Mouse (Mus musculus): Measurements from ENCODE around the gene Lta. TPM values are rescaled to one million over a fixed set of nuclear protein-coding genes. Genes with fewer than 3 reads are reported as not detected.

Gene Lta
- polyA plus RNA-seq, 1 experiment from 2014 or later, result not detected

- WGBS, result 68% methylated on average over 8 of the region's 8 CpGs
- Histone ChIP-seq H3K4me3 (no peak overlapping the region), H3K27ac (ENCODE audit: poor library complexity, severe bottlenecking) (no peak overlapping the region), H3K9me3 (replicated peaks) (no peaks in the 10 kb centered on the region), H3K9ac (no peak overlapping the region), H3K4me2 (no peak overlapping the region), H3K27me3 (replicated peaks) (0 out of 2 replicates have a peak, but pooled peaks cover 4% of the 10 kb centered on the region), H3K4me1 (replicated peaks) (0 out of 2 replicates have a peak, but pooled peaks cover 9% of the 10 kb centered on the region), H3K36me3 (no peaks in the 10 kb centered on the region)
- ATAC-seq (ENCODE audit: insufficient number of reproducible peaks, low FRiP score), result no peak
Measured at GRCm38 (mm10) chr17:35174201-35174977, 30.8 kb downstream of the Lta start.

DNA sequence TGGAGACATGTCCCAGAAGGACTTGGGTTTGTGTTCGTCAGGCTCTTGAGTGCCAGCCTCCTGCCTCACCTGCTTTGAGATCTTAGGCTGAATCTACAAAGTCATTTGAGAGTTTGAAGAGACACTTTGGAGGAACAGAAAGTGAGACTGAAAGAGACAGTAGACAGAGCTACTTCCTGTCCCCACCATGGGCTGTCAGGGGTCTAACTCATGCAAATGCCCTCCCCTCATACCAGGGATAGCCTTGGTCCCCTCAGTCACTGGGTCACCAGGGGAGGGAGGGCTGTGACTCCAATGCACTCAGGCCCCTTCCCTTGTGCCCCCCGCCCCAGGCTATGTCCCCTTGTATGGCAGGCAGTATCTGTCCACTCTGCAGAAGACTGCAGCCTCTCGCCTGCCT is 31.8 kb downstream of the Lta start:
- H3K4me3 ChIP-seq, result no peak overlapping the region
- no peak for ATAC-seq (ENCODE audit: insufficient number of reproducible peaks, low FRiP score)
- no peak overlapping the region for H3K4me2 ChIP-seq
- no peak overlapping the region for H3K27ac ChIP-seq (ENCODE audit: poor library complexity, severe bottlenecking)
- 0 out of 2 replicates have a peak, but pooled peaks cover 9% of the 10 kb centered on the region for H3K4me1 ChIP-seq (replicated peaks)
- H3K27me3 ChIP-seq (replicated peaks), result 0 out of 2 replicates have a peak, but pooled peaks cover 4% of the 10 kb centered on the region
- H3K9ac ChIP-seq, result 0 out of 2 replicates have a peak overlapping the region, but pooled peaks have one; percentile 21
- WGBS, result 60% methylated on average over 3 of the region's 3 CpGs
- H3K9me3 ChIP-seq (replicated peaks), result no peaks in the 10 kb centered on the region
- no peaks in the 10 kb centered on the region for H3K36me3 ChIP-seq

DNA sequence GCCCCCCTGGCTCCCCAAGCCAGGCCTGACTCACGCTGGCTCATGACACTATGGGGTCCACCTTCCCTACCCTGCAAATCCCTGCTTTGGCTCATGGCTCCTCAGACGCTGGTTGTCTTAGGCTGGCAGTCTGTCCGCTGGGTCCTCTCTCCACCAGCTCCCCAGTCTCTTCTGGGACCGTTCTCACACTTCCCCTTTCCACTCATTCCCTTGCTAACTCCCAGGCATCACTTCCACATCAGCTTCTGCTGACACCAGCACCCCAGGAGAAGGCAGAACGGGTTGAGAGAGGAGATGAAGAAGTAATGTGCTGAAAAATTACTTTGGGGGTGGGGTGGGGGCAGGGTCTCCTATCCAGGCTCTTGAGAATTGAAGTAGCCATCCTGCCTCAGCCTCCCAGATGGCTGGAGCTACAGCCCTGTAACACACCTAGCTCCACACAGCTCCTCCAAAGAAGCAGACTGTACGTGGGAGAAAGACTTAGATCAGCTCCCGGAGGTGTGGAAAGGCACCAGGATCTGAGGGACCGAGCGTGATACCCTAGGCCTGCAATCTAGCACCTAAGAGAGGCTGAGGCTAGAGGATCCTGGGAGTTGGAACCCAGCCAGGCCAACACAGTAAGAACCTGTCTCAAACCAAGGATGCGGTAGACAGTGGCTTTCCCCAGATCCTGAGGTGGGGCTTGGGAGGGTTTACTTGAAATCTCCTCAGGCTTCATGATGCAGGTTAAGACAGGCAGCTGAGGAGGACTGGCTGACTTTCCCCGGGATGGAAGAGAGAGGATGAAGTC is 32.5 kb downstream of the Lta start:
- H3K9ac ChIP-seq, result no peak overlapping the region
- no peak overlapping the region for H3K4me2 ChIP-seq
- H3K27ac ChIP-seq (ENCODE audit: poor library complexity, severe bottlenecking), result no peak overlapping the region
- H3K9me3 ChIP-seq (replicated peaks), result no peaks in the 10 kb centered on the region
- 0 out of 2 replicates have a peak, but pooled peaks cover 4% of the 10 kb centered on the region for H3K27me3 ChIP-seq (replicated peaks)
- no peak for ATAC-seq (ENCODE audit: insufficient number of reproducible peaks, low FRiP score)
- H3K36me3 ChIP-seq, result no peaks in the 10 kb centered on the region
- no peak overlapping the region for H3K4me3 ChIP-seq
- 0 out of 2 replicates have a peak, but pooled peaks cover 9% of the 10 kb centered on the region for H3K4me1 ChIP-seq (replicated peaks)
- WGBS, result 57% methylated on average over 11 of the region's 11 CpGs

GRCm38 (mm10) chr17:35168541-35169207 is 36.5 kb downstream of the Lta start:
- WGBS, result 21% methylated on average over 4 of the region's 4 CpGs
- H3K9me3 ChIP-seq (replicated peaks), result no peaks in the 10 kb centered on the region
- H3K4me1 ChIP-seq (replicated peaks), result peaks cover 19% of the 10 kb centered on the region
- no peak overlapping the region for H3K9ac ChIP-seq
- H3K27me3 ChIP-seq (replicated peaks), result 0 out of 2 replicates have a peak, but pooled peaks cover 4% of the 10 kb centered on the region
- H3K36me3 ChIP-seq, result no peaks in the 10 kb centered on the region
- no peak for ATAC-seq (ENCODE audit: insufficient number of reproducible peaks, low FRiP score)
- no peak overlapping the region for H3K27ac ChIP-seq (ENCODE audit: poor library complexity, severe bottlenecking)
- no peak overlapping the region for H3K4me2 ChIP-seq
- no peak overlapping the region for H3K4me3 ChIP-seq

- Histone ChIP-seq H3K27ac (ENCODE audit: poor library complexity, severe bottlenecking) (no peak overlapping the region), H3K4me3 (no peak overlapping the region), H3K4me2 (no peak overlapping the region), H3K36me3 (no peaks in the 10 kb centered on the region), H3K4me1 (replicated peaks) (peaks cover 25% of the 10 kb centered on the region), H3K9ac (no peak overlapping the region), H3K9me3 (replicated peaks) (no peaks in the 10 kb centered on the region), H3K27me3 (replicated peaks) (0 out of 2 replicates have a peak, but pooled peaks cover 4% of the 10 kb centered on the region)
- ATAC-seq (ENCODE audit: insufficient number of reproducible peaks, low FRiP score), result no peak
- WGBS, result 77% methylated on average over 7 of the region's 7 CpGs
Measured at GRCm38 (mm10) chr17:35167794-35168193, 37.4 kb downstream of the Lta start.

GRCm38 (mm10) chr17:35166352-35167035 is 38.7 kb downstream of the Lta start:
- H3K27ac ChIP-seq (ENCODE audit: poor library complexity, severe bottlenecking), result peak overlapping the region; percentile 81; the same call in 1 of the 2 replicates
- H3K27me3 ChIP-seq (replicated peaks), result no peaks in the 10 kb centered on the region
- H3K4me2 ChIP-seq, result peak overlapping the region; percentile 87; the same call in 1 of the 2 replicates
- H3K9ac ChIP-seq, result no peak overlapping the region
- H3K9me3 ChIP-seq (replicated peaks), result no peaks in the 10 kb centered on the region
- 0 out of 2 replicates have a peak overlapping the region, but pooled peaks have one; percentile 98 for H3K4me3 ChIP-seq
- no peak for ATAC-seq (ENCODE audit: insufficient number of reproducible peaks, low FRiP score)
- 74% methylated on average over 8 of the region's 8 CpGs for WGBS
- peaks cover 11% of the 10 kb centered on the region for H3K36me3 ChIP-seq
- peaks cover 34% of the 10 kb centered on the region for H3K4me1 ChIP-seq (replicated peaks)

- Histone ChIP-seq H3K27me3 (replicated peaks) (no peaks in the 10 kb centered on the region), H3K27ac (ENCODE audit: poor library complexity, severe bottlenecking) (peak overlapping the region; percentile 96), H3K4me3 (peak overlapping the region; percentile 98), H3K9me3 (replicated peaks) (no peaks in the 10 kb centered on the region), H3K36me3 (peaks cover 20% of the 10 kb centered on the region), H3K9ac (peak overlapping the region; percentile 59; the same call in 1 of the 2 replicates), H3K4me1 (replicated peaks) (peaks cover 38% of the 10 kb centered on the region), H3K4me2 (peak overlapping the region; percentile 87)
- no peak; the same call in 1 of the 2 replicates for ATAC-seq (ENCODE audit: insufficient number of reproducible peaks, low FRiP score)
- WGBS, result 27% methylated on average over 12 of the region's 12 CpGs
Measured at GRCm38 (mm10) chr17:35165451-35166155, 39.5 kb downstream of the Lta start.

DNA sequence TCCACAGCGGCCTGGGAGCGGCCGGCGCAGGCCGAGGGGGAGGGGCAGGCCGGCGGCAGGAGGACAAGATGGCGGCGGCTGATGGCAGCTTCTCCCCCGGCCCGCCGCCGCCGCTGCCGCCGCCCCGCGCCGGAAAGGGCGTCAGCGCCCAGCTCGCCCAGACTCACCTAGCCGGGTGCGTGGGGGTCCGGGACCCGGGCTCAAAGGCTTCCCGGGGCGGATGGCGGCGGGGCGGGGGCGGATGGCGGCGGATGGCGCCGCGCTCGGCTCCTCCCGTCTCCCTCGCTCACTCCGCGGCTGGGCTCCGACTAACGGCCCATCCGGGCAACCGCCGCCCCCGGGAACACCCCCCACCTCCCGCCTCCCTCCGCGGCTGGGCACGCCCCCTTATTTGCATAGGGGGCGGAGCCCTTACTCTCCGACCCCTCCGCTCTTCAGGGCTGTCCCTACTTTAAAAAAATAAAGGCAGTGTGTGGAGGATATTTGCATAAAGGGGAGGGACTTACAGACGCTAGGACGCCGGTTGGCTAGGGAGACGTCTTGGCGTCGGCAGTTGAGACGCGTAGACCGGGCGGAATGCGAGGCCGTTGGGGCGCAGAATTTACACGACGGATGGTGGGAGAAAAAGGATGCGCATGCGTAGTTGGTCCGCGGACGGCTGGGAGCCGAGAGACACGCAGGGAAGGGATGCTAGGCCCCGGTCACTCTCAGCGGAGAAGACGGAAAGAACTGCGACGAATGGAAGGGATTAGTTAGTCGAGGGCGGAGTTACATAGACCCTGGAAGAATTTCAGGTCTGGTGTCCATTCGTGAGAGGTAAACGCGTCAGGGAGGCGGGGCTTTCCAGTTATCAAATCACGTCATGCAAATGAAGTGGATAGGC is 40.3 kb downstream of the Lta start, which contains the start of gene Prrc2a:
Gene Prrc2a (minus strand): TSS at position 330 of the 883 bp plus-strand sequence.
- Histone ChIP-seq H3K4me3 (peak within 1 kb of the TSS; percentile 98), H3K27me3 (replicated peaks) (no peaks in the 10 kb centered on the region), H3K4me2 (peak within 1 kb of the TSS; percentile 87), H3K9me3 (replicated peaks) (no peaks in the 10 kb centered on the region), H3K27ac (ENCODE audit: poor library complexity, severe bottlenecking) (peak within 1 kb of the TSS; percentile 96), H3K9ac (peak within 1 kb of the TSS; percentile 100), H3K36me3 (peaks cover 28% of the 10 kb centered on the region), H3K4me1 (replicated peaks) (peaks cover 34% of the 10 kb centered on the region)
- WGBS, result under 1% methylated on average over 78 of the region's 89 CpGs
- ATAC-seq (ENCODE audit: insufficient number of reproducible peaks, low FRiP score), result peak; percentile 96

DNA sequence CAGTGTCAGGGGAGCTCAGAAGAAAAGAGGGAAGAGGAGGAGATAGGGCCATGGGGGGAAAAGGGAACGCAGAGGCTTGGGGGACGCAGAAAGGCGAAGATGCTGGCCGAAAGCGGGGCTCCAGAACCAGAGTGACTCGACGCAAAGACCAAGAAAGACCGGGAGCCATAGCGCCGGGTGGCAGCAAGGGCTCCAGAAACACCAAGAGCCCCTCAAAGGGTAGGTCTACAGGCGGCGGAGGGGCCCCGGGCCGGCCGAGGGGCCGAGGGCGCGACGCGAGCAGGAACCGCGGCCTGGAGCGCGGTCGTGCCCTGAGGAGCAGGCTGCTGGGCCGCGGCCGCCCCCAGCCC is 41.0 kb downstream of the Lta start:
- Histone ChIP-seq H3K36me3 (peaks cover 34% of the 10 kb centered on the region), H3K27me3 (replicated peaks) (no peaks in the 10 kb centered on the region), H3K9me3 (replicated peaks) (no peaks in the 10 kb centered on the region), H3K4me1 (replicated peaks) (peaks cover 34% of the 10 kb centered on the region), H3K4me2 (peak overlapping the region; percentile 87), H3K9ac (peak overlapping the region; percentile 100), H3K27ac (ENCODE audit: poor library complexity, severe bottlenecking) (peak overlapping the region; percentile 96), H3K4me3 (peak overlapping the region; percentile 98)
- WGBS, result 0% methylated on average over 28 of the region's 28 CpGs
- ATAC-seq (ENCODE audit: insufficient number of reproducible peaks, low FRiP score), result no peak

Measured in heart, embryonic 12.5 days (tissue).